Mouse (Mus musculus) embryo, embryonic 11 days (tissue): ENCODE measurements around the gene Tnnt2.

Source experiments
- DNase-seq: peaks from one replicate; pipeline ENCODE4 v3.0.0-alpha.2; 2015

Tnnt2 gene

GRCm38 (mm10) chr1:135818481-135819086 lies 17.6 kb upstream of the Tnnt2 start, which contains the start of gene Lad1:
Lad1 (plus strand) TSS chr1:135818598.
- peak; percentile 59 for DNase-seq

- no peak for DNase-seq
Observed at GRCm38 (mm10) chr1:135820071-135820470, 16.1 kb upstream of the Tnnt2 start.

GRCm38 (mm10) chr1:135820736-135821364 lies 15.3 kb upstream of the Tnnt2 start:
- DNase-seq, result no peak

GRCm38 (mm10) chr1:135821780-135822179 lies 14.4 kb upstream of the Tnnt2 start:
- DNase-seq, result no peak

- DNase-seq, result peak; percentile 56
Observed at GRCm38 (mm10) chr1:135828918-135829317, 7.2 kb upstream of the Tnnt2 start.

GRCm38 (mm10) chr1:135834206-135834859 lies 1.8 kb upstream of the Tnnt2 start:
- DNase-seq, result no peak

- no peak for DNase-seq
Observed at GRCm38 (mm10) chr1:135834983-135835382, 1.2 kb upstream of the Tnnt2 start.

GRCm38 (mm10) chr1:135838626-135839025 lies 2.5 kb downstream of the Tnnt2 start:
- no peak for DNase-seq

DNA sequence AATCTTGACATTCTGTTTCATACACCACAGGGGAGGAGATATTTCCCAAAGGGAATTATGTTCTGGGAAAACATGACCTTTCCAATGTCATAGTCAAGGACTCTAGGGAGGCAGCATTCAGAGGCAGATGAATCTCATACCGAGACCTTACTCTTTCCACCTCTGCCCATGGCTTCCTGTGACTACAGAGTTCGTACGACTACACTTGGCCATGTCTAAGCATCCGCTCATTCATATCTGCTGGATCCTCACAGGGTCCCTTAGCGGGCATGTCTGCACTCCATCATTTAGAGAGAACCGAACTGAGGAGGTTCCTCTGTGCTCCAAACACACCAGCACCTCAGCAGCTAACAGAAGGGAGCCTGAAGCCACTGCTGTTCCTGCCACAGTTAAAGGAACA lies 2.9 kb downstream of the Tnnt2 start:
- no peak for DNase-seq

DNA sequence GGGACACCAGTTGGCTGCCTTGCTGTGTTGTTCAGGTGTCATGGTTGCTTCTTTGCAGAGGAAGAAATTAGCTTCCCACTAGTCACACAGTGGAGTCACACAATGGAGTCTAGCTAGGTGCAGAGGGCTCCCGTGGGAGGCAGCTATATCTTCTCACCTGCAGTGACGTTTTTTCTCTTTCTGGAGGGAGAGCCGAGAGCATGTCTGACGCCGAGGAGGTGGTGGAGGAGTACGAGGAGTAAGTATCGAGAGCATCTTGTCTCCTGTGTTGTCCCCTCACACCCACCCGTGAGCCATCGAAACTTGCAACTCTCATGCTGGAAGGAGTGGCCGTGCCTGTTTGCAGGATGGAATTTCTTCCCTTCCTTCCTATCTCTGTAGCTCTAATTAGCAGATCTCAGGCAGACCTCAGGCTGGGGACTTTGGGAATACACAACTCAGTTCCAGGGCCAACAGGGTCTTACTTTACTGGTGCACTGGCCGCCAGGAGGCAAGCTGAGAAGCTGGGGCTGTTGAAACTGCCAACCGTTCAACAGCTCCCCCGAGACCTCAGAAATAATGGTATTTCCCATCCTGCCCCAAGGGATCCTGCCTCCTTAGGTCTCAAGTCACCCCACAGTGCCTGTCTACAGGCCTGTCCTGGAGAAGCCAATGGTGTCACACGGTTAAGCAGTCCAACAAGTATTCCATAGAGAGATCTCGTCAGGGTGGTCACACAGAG lies 4.7 kb downstream of the Tnnt2 start:
- no peak for DNase-seq

- no peak for DNase-seq
Observed at GRCm38 (mm10) chr1:135843519-135844262, 7.5 kb downstream of the Tnnt2 start.

DNA sequence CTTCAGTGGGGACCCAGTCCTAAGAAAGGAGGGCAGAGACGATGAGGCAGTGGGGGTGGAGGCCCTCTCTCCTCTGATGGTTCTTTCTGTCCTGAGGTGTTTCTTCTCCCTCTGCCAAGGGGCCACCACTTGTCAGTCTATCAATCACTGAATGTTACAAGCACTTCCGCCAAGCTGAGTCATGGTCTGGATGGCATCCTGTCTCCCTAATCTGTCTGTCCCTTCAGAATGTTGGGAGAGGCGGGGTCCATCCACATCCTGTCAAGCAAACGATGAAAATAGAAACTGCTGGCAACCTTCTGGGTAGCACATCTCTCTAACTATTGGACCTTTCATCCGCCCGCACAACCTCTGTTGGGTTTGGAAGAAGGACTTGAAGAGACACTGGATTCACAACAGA lies 8.3 kb downstream of the Tnnt2 start:
- DNase-seq, result peak; percentile 14

GRCm38 (mm10) chr1:135846632-135847031 lies 10.5 kb downstream of the Tnnt2 start:
- no peak for DNase-seq

DNA sequence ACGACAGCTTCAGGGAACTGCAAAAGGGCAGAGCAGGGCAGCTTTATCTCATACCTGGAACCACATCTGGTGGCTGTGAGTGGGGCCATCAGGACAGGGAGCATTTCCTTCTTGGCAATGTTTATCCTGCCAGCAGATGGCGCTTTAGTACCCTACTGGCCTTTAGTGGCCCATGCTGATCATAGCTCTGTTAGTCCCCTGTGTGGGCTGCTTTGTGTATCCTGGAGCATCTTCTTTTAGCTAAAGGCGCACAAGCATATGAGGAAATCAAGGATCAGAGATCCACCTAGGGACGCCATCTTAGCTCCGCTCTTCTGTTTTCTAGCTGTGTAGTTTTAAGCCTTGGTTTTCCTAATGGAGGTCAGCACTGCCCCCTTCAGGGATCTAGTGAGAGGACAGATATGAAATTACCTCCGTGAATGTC lies 11.0 kb downstream of the Tnnt2 start:
- peak; percentile 78 for DNase-seq

DNA sequence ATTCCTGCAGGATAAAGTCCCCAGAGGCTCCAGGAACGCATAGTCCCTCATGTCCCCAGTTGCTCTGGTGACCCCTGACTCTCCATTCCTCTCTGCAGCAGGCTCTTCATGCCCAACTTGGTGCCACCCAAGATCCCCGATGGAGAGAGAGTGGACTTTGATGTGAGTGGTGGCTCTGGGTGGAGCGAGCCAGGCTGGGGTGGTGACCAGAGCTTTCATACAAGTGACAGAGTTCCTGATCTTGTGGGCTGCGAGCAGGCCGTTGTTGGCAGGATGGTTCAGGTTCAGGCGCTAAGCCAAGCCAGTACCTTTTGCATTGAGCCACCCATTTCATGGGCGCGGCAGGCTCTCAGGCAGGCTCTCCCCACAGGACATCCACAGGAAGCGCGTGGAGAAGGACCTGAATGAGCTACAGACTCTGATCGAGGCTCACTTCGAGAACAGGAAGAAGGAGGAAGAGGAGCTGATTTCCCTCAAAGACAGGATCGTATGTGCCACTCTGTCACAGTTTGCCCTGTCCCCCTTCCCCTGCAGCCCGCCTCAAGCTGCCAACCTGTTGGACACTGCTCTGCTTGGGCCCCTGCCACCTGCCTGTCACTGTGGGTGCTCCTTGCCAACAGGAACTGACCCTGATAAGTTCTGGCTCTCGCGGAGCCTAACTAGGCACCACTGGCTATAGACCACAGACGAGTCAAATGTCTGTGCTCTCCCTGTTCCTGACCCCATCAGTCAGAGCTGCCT lies 11.6 kb downstream of the Tnnt2 start:
- DNase-seq, result no peak

DNA sequence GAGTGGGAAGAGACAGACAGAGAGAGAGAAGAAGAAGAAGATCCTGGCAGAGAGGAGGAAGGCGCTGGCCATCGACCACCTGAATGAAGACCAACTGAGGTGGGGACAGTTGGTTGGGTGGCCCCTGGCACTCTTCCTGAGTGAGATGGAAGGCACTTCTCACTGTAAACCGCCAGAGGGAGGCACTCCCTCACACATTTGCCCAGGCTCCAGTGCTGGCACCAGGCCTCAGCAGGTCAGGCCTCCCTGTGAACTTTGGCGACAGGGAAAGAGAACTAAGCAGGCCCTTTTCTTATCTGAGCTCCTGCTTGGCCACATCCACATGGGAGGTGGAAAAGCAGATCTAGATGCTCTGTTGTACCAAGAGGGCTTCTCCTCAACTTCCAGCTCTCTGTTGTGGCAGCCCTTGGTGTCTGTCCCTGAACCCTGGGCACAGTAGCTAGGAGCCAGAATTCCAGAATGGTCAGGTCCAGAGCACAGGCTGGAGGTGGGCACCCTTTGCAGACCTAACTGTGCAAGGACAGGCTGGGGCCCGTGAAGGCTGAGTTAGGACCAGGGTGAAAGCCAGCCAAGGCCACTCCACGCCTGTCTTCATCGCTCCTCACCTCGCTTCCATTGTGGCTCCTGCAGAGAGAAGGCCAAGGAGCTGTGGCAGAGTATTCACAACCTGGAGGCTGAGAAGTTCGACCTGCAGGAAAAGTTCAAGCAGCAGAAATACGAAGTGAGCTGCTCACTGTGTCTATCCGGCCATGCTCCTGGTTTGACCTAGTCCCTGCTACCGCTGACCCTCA lies 14.8 kb downstream of the Tnnt2 start:
- DNase-seq, result peak; percentile 39

- DNase-seq, result peak; percentile 43
Observed at GRCm38 (mm10) chr1:135852044-135852756, 16.0 kb downstream of the Tnnt2 start.

- DNase-seq, result no peak
Observed at GRCm38 (mm10) chr1:135853200-135853599, 17.0 kb downstream of the Tnnt2 start.

- no peak for DNase-seq
Observed at GRCm38 (mm10) chr1:135854591-135855343, 18.6 kb downstream of the Tnnt2 start.

DNA sequence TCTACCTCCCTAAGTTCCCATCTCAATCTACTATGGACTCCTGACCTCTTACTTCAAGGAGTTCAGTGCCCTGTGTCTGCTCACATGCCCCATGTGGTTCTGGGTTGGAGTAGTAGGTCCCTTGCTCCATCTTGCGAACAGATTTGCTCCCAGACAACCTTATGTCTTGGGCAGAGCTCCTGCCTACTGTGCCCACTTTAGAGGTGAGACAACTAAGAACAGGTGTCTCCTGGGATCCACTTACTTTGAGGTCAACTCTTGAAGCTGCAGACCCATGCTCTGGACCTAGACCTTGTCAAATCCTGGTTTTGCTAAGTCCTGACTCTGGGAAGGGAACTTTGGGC lies 19.2 kb downstream of the Tnnt2 start:
- DNase-seq, result no peak
